Mouse (Mus musculus) lung, adult 2 months (tissue): ENCODE data around the gene Aip.

ENCODE experiments used
- CTCF ChIP-seq: fragments of 200-500 bp; IDR thresholded peaks from 2 replicates; pipeline ENCODE4 v1.5.1; 2011; ENCODE audit warnings: mild to moderate bottlenecking, low read length, control low read depth; ENCODE audit not compliant: insufficient read depth
- POLR2A ChIP-seq: fragments of 200-500 bp; IDR thresholded peaks from 2 replicates; pipeline ENCODE4 v1.6.1; 2011; ENCODE audit warnings: low read depth, mild to moderate bottlenecking, control low read depth, low read length, borderline replicate concordance; ENCODE audit errors: extremely low read depth

- no peak for TF ChIP-seq POLR2A
- no peak for TF ChIP-seq CTCF
Observed at GRCm38 (mm10) chr19:4068717-4069410, 56.8 kb downstream of the Aip start.
